Mouse (Mus musculus) heart, embryonic 12.5 days (tissue): Measurements from ENCODE around the gene Rrp9. TPM values are rescaled to one million over a fixed set of nuclear protein-coding genes. Genes with fewer than 3 reads are reported as not detected.

ENCODE experiments used
- ATAC-seq: fragments of 200-750 bp; cut with Nextera tagmentation; 2 replicates; pipeline ENCODE4 v1.8.0; 2017; ENCODE audit warnings: moderate TSS enrichment, moderate library complexity; ENCODE audit not compliant: insufficient number of reproducible peaks, low FRiP score
- H3K27ac ChIP-seq: fragments of 300-500 bp; sonication (generic); 2 replicates; pipeline ENCODE4 v1.5.1; 2016; ENCODE audit warnings: mild to moderate bottlenecking, moderate library complexity; ENCODE audit not compliant: poor library complexity, severe bottlenecking
- H3K27me3 ChIP-seq: fragments of 300-500 bp; sonication (generic); replicated peaks from 2 replicates; pipeline ENCODE4 v1.6.1; 2016; ENCODE audit warnings: mild to moderate bottlenecking, moderate library complexity
- H3K36me3 ChIP-seq: fragments of 300-500 bp; sonication (generic); 2 replicates; pipeline ENCODE4 v1.6.1; 2016; ENCODE audit warnings: mild to moderate bottlenecking, moderate library complexity
- H3K4me1 ChIP-seq: fragments of 300-500 bp; sonication (generic); replicated peaks from 2 replicates; pipeline ENCODE4 v1.6.1; 2016; ENCODE audit warnings: mild to moderate bottlenecking
- H3K4me2 ChIP-seq: fragments of 300-500 bp; sonication (generic); 2 replicates; pipeline ENCODE4 v1.6.1; 2016; ENCODE audit warnings: mild to moderate bottlenecking, moderate library complexity
- H3K4me3 ChIP-seq: fragments of 300-500 bp; sonication (generic); 2 replicates; pipeline ENCODE4 v1.5.1; 2016; ENCODE audit warnings: mild to moderate bottlenecking
- H3K9ac ChIP-seq: fragments of 300-500 bp; sonication (generic); 2 replicates; pipeline ENCODE4 v1.6.1; 2016; ENCODE audit warnings: mild to moderate bottlenecking, moderate library complexity
- H3K9me3 ChIP-seq: fragments of 300-500 bp; sonication (generic); replicated peaks from 2 replicates; pipeline ENCODE4 v1.6.1; 2016; ENCODE audit warnings: mild to moderate bottlenecking, moderate library complexity
- WGBS: fragments of 180-500 bp; shearing (Covaris S2); methylation state at CpG from one replicate; pipeline ENCODE4 v1.1.7; 2016; 5-methylcytosine and 5-hydroxymethylcytosine counted together
- polyA plus RNA-seq: library from polyadenylated mRNA; unstranded; fragments of >200 nt; fragmentation: Nextera tagmentation; extraction: Ambion mirVana; gene quantifications from 2 replicates; pipeline ENCODE4 v1.2.1, GENCODE M21; 2016

The Rrp9 gene
- polyA plus RNA-seq, 1 experiment from 2014 or later: 34.5 TPM

- no peak overlapping the region for H3K4me2 ChIP-seq
- no peak for ATAC-seq
- no peak overlapping the region for H3K9ac ChIP-seq
- peaks cover 13% of the 10 kb centered on the region for H3K27me3 ChIP-seq
- H3K4me3 ChIP-seq: no peak overlapping the region
- no peaks in the 10 kb centered on the region for H3K9me3 ChIP-seq
- WGBS: 72% methylated on average over 6 of the region's 6 CpGs
- peaks cover 16% of the 10 kb centered on the region for H3K4me1 ChIP-seq
- no peak overlapping the region for H3K27ac ChIP-seq
- H3K36me3 ChIP-seq: peaks cover 26% of the 10 kb centered on the region
These were observed 9.0 kb upstream of the Rrp9 start for GRCm38 (mm10) chr9:106466721-106467120.

GRCm38 (mm10) chr9:106467746-106468145 is 8.0 kb upstream of the Rrp9 start:
- Histone ChIP-seq H3K9ac (no peak overlapping the region), H3K4me2 (no peak overlapping the region), H3K4me1 (peaks cover 26% of the 10 kb centered on the region), H3K9me3 (no peaks in the 10 kb centered on the region), H3K36me3 (peaks cover 16% of the 10 kb centered on the region), H3K4me3 (no peak overlapping the region), H3K27ac (no peak overlapping the region), H3K27me3 (peaks cover 13% of the 10 kb centered on the region)
- WGBS: 84% methylated on average over 7 of the region's 7 CpGs
- no peak for ATAC-seq

- no peak for ATAC-seq
- Histone ChIP-seq H3K36me3 (0 out of 2 replicates have a peak, but pooled peaks cover under 1% of the 10 kb centered on the region), H3K4me1 (peaks cover 31% of the 10 kb centered on the region), H3K9ac (no peak overlapping the region), H3K27ac (no peak overlapping the region), H3K4me3 (no peak overlapping the region), H3K4me2 (no peak overlapping the region), H3K9me3 (no peaks in the 10 kb centered on the region), H3K27me3 (peaks cover 4% of the 10 kb centered on the region)
- WGBS: 65% methylated on average over 6 of the region's 6 CpGs
These were observed 6.4 kb upstream of the Rrp9 start for GRCm38 (mm10) chr9:106469317-106469716.

GRCm38 (mm10) chr9:106469776-106470175 is 6.0 kb upstream of the Rrp9 start:
- Histone ChIP-seq H3K9ac (no peak overlapping the region), H3K27me3 (peaks cover 4% of the 10 kb centered on the region), H3K9me3 (no peaks in the 10 kb centered on the region), H3K4me1 (peaks cover 31% of the 10 kb centered on the region), H3K4me2 (no peak overlapping the region), H3K36me3 (no peaks in the 10 kb centered on the region), H3K4me3 (no peak overlapping the region), H3K27ac (no peak overlapping the region)
- no peak for ATAC-seq
- WGBS: 62% methylated on average over 9 of the region's 9 CpGs

GRCm38 (mm10) chr9:106470991-106471750 is 4.6 kb upstream of the Rrp9 start:
- ATAC-seq: no peak
- H3K4me2 ChIP-seq: peak overlapping the region; percentile 48
- 63% methylated on average over 14 of the region's 14 CpGs for WGBS
- H3K4me3 ChIP-seq: no peak overlapping the region
- no peak overlapping the region; the same call in 1 of the 2 replicates for H3K9ac ChIP-seq
- peaks cover 33% of the 10 kb centered on the region for H3K4me1 ChIP-seq
- no peaks in the 10 kb centered on the region for H3K36me3 ChIP-seq
- no peak overlapping the region for H3K27ac ChIP-seq
- H3K9me3 ChIP-seq: no peaks in the 10 kb centered on the region
- H3K27me3 ChIP-seq: no peaks in the 10 kb centered on the region

- Histone ChIP-seq H3K4me2 (peak overlapping the region; percentile 48), H3K4me3 (no peak overlapping the region), H3K9ac (no peak overlapping the region; the same call in 1 of the 2 replicates), H3K27ac (no peak overlapping the region), H3K36me3 (no peaks in the 10 kb centered on the region), H3K9me3 (no peaks in the 10 kb centered on the region), H3K4me1 (peaks cover 38% of the 10 kb centered on the region), H3K27me3 (no peaks in the 10 kb centered on the region)
- no peak; the same call in 1 of the 2 replicates for ATAC-seq
- 14% methylated on average over 5 of the region's 5 CpGs for WGBS
These were observed 3.9 kb upstream of the Rrp9 start for GRCm38 (mm10) chr9:106471892-106472291.

GRCm38 (mm10) chr9:106472321-106472720 is 3.4 kb upstream of the Rrp9 start:
- 49% methylated on average over 4 of the region's 4 CpGs for WGBS
- no peak overlapping the region; the same call in 1 of the 2 replicates for H3K4me2 ChIP-seq
- peaks cover 38% of the 10 kb centered on the region for H3K4me1 ChIP-seq
- H3K27ac ChIP-seq: no peak overlapping the region; the same call in 1 of the 2 replicates
- no peaks in the 10 kb centered on the region for H3K36me3 ChIP-seq
- no peak for ATAC-seq
- H3K9ac ChIP-seq: 0 out of 2 replicates have a peak overlapping the region, but pooled peaks have one; percentile 34
- H3K27me3 ChIP-seq: no peaks in the 10 kb centered on the region
- no peaks in the 10 kb centered on the region for H3K9me3 ChIP-seq
- H3K4me3 ChIP-seq: no peak overlapping the region

- Histone ChIP-seq H3K9me3 (no peaks in the 10 kb centered on the region), H3K4me2 (no peak overlapping the region), H3K36me3 (no peaks in the 10 kb centered on the region), H3K4me1 (peaks cover 46% of the 10 kb centered on the region), H3K27ac (no peak overlapping the region), H3K4me3 (no peak overlapping the region), H3K27me3 (no peaks in the 10 kb centered on the region), H3K9ac (0 out of 2 replicates have a peak overlapping the region, but pooled peaks have one; percentile 34)
- WGBS: 83% methylated on average over 16 of the region's 16 CpGs
- ATAC-seq: no peak
These were observed 2.5 kb upstream of the Rrp9 start for GRCm38 (mm10) chr9:106473081-106473752.

- Histone ChIP-seq H3K9me3 (no peaks in the 10 kb centered on the region), H3K9ac (no peak overlapping the region), H3K4me3 (no peak overlapping the region), H3K4me1 (peaks cover 48% of the 10 kb centered on the region), H3K27ac (no peak overlapping the region), H3K27me3 (no peaks in the 10 kb centered on the region), H3K36me3 (no peaks in the 10 kb centered on the region), H3K4me2 (no peak overlapping the region)
- WGBS: 74% methylated on average over 5 of the region's 5 CpGs
- no peak for ATAC-seq
These were observed 2.0 kb upstream of the Rrp9 start for GRCm38 (mm10) chr9:106473753-106474105.

- Histone ChIP-seq H3K27ac (no peak overlapping the region), H3K9ac (peak overlapping the region; percentile 44), H3K27me3 (no peaks in the 10 kb centered on the region), H3K36me3 (no peaks in the 10 kb centered on the region), H3K4me1 (peaks cover 48% of the 10 kb centered on the region), H3K4me2 (peak overlapping the region; percentile 1; the same call in 1 of the 2 replicates), H3K9me3 (no peaks in the 10 kb centered on the region), H3K4me3 (no peak overlapping the region)
- ATAC-seq: 0 out of 2 replicates have a peak, but pooled peaks have one; percentile 0
- WGBS: under 1% methylated on average over 6 of the region's 6 CpGs
These were observed 1.3 kb upstream of the Rrp9 start for GRCm38 (mm10) chr9:106474456-106474855.

- Histone ChIP-seq H3K27ac (no peak overlapping the region), H3K4me1 (peaks cover 48% of the 10 kb centered on the region), H3K36me3 (no peaks in the 10 kb centered on the region), H3K4me3 (no peak overlapping the region), H3K4me2 (no peak overlapping the region), H3K27me3 (no peaks in the 10 kb centered on the region), H3K9me3 (no peaks in the 10 kb centered on the region), H3K9ac (peak overlapping the region; percentile 44)
- WGBS: 68% methylated on average over 7 of the region's 7 CpGs
- no peak for ATAC-seq
These were observed 717 bp upstream of the Rrp9 start for GRCm38 (mm10) chr9:106475046-106475445.
